Mouse (Mus musculus): ENCODE results near the gene Tenm4. TPM values are rescaled to one million over a fixed set of nuclear protein-coding genes. Genes with fewer than 3 reads are reported as not detected.
"Not testable (repeated sequence)": the region's sequence is repeated elsewhere in the genome, so short reads cannot be mapped to it uniquely, and the experiment has no call there.

Gene Tenm4
- polyA plus RNA-seq, 1 experiment from 2014 or later = 37.5 TPM

- Histone ChIP-seq H3K27me3 (ENCODE audit: control insufficient read depth, insufficient read depth, low read length) (no peaks in the 10 kb centered on the region; the same call in 1 of the 2 replicates), H3K4me2 (replicated peaks) (no peak overlapping the region), H3K9me3 (ENCODE audit: control insufficient read depth, low read length) (no peaks in the 10 kb centered on the region), H3K4me3 (replicated peaks; ENCODE audit: low read length) (no peak overlapping the region), H3K9ac (no peak overlapping the region), H3K27ac (no peak overlapping the region), H3K36me3 (replicated peaks; ENCODE audit: control insufficient read depth, insufficient read depth) (no peaks in the 10 kb centered on the region), H3K4me1 (replicated peaks; ENCODE audit: control insufficient read depth, insufficient read depth, low read length) (no peaks in the 10 kb centered on the region)
- ATAC-seq (ENCODE audit: low FRiP score) (peak; percentile 68; the same call in 1 of the 2 replicates), DNase-seq (ENCODE audit: low spot score) (no peak)
- WGBS = 35% methylated on average over 7 of the region's 7 CpGs
Observed at GRCm38 (mm10) chr7:96920447-96921095, 749.5 kb downstream of the Tenm4 start.

DNA sequence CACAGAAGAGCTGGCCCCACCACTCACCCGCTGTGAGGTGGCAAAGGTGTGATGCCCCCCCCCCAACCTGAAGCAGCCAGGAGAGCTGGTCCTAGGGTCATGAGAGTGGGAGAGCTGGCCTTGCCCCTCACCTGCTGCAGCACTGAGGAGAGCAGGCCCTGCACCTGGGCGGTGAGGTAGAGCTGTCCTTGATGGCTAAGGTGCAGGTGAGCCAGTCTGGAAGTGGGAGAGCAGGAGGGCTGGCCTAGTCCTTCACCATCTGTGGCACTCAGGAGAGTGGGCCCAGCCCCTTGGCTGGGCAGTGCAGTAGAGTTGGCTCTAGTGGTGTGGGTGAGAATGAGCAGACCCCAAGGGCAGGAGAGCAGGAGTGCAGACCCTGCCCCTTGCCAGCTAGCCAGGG, 751.9 kb downstream of the Tenm4 start:
- Histone ChIP-seq H3K4me2 (replicated peaks) (no peak overlapping the region), H3K27ac (no peak overlapping the region), H3K27me3 (ENCODE audit: control insufficient read depth, insufficient read depth, low read length) (no peaks in the 10 kb centered on the region; the same call in 1 of the 2 replicates), H3K4me1 (replicated peaks; ENCODE audit: control insufficient read depth, insufficient read depth, low read length) (no peaks in the 10 kb centered on the region), H3K36me3 (replicated peaks; ENCODE audit: control insufficient read depth, insufficient read depth) (no peaks in the 10 kb centered on the region), H3K9ac (no peak overlapping the region), H3K4me3 (replicated peaks; ENCODE audit: low read length) (no peak overlapping the region), H3K9me3 (ENCODE audit: control insufficient read depth, low read length) (no peaks in the 10 kb centered on the region)
- WGBS = 92% methylated on average over 2 of the region's 2 CpGs
- no peak for DNase-seq (ENCODE audit: low spot score)
- no peak; the same call in 1 of the 2 replicates for ATAC-seq (ENCODE audit: low FRiP score)

- no peak overlapping the region for H3K4me3 ChIP-seq (replicated peaks; ENCODE audit: low read length)
- H3K27me3 ChIP-seq (ENCODE audit: control insufficient read depth, insufficient read depth, low read length) = no peaks in the 10 kb centered on the region
- no peak overlapping the region for H3K27ac ChIP-seq
- H3K9me3 ChIP-seq (ENCODE audit: control insufficient read depth, low read length) = no peaks in the 10 kb centered on the region
- no peaks in the 10 kb centered on the region for H3K36me3 ChIP-seq (replicated peaks; ENCODE audit: control insufficient read depth, insufficient read depth)
- DNase-seq (ENCODE audit: low spot score) (no peak), ATAC-seq (ENCODE audit: low FRiP score) (no peak)
- WGBS = 69% methylated on average over 5 of the region's 5 CpGs
- no peak overlapping the region for H3K4me2 ChIP-seq (replicated peaks)
- no peaks in the 10 kb centered on the region for H3K4me1 ChIP-seq (replicated peaks; ENCODE audit: control insufficient read depth, insufficient read depth, low read length)
- H3K9ac ChIP-seq = no peak overlapping the region
Observed at GRCm38 (mm10) chr7:96943715-96944377, 772.8 kb downstream of the Tenm4 start.

- H3K9me3 ChIP-seq (ENCODE audit: control insufficient read depth, low read length); H3K4me1 ChIP-seq (replicated peaks; ENCODE audit: control insufficient read depth, insufficient read depth, low read length); H3K4me2 ChIP-seq (replicated peaks); H3K4me3 ChIP-seq (replicated peaks; ENCODE audit: low read length); ATAC-seq (ENCODE audit: low FRiP score); H3K36me3 ChIP-seq (replicated peaks; ENCODE audit: control insufficient read depth, insufficient read depth); H3K27ac ChIP-seq; H3K27me3 ChIP-seq (ENCODE audit: control insufficient read depth, insufficient read depth, low read length); DNase-seq (ENCODE audit: low spot score); H3K9ac ChIP-seq: not testable (repeated sequence)
- WGBS = 91% methylated on average over 8 of the region's 8 CpGs
Observed at GRCm38 (mm10) chr7:96946501-96946900, 775.5 kb downstream of the Tenm4 start.

- H3K9ac ChIP-seq = peak within 1 kb of the TSS; percentile 85
- H3K4me2 ChIP-seq (replicated peaks) = peak within 1 kb of the TSS; percentile 77
- no peaks in the 10 kb centered on the region for H3K36me3 ChIP-seq (replicated peaks; ENCODE audit: control insufficient read depth, insufficient read depth)
- peak within 1 kb of the TSS; percentile 90 for H3K27ac ChIP-seq
- H3K4me1 ChIP-seq (replicated peaks; ENCODE audit: control insufficient read depth, insufficient read depth, low read length) = peaks cover 6% of the 10 kb centered on the region; the same call in 1 of the 2 replicates
- ATAC-seq (ENCODE audit: low FRiP score) = peak; percentile 100
- under 1% methylated on average over 61 of the region's 62 CpGs for WGBS
- H3K27me3 ChIP-seq (ENCODE audit: control insufficient read depth, insufficient read depth, low read length) = no peaks in the 10 kb centered on the region
- H3K9me3 ChIP-seq (ENCODE audit: control insufficient read depth, low read length) = no peaks in the 10 kb centered on the region
- DNase-seq (ENCODE audit: low spot score) = peak; percentile 98
- peak within 1 kb of the TSS; percentile 97 for H3K4me3 ChIP-seq (replicated peaks; ENCODE audit: low read length)
Observed at GRCm38 (mm10) chr7:96951281-96952051, 780.4 kb downstream of the Tenm4 start, which contains the start of gene Nars2. Gene Nars2 (plus strand): TSS chr7:96951505.

DNA sequence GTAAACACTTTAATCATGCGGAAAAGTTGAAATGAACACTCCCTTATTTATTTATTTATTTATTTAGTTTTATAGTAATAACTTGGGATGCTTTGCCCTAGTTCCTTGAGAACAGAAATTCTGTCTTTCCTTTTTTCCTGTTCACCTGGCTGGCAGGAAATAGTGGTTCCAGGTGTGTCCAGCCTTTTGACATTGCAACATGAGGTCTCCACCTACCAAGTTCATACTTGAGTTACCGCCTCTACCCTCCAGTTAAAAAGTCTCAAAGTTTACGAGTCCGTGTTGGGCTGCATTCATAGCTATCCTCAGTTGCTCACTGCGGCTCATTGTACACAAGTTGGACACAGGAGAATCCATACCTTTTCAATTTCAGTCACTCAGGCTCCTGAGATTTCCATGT, 781.0 kb downstream of the Tenm4 start:
- no peaks in the 10 kb centered on the region for H3K27me3 ChIP-seq (ENCODE audit: control insufficient read depth, insufficient read depth, low read length)
- no peaks in the 10 kb centered on the region for H3K9me3 ChIP-seq (ENCODE audit: control insufficient read depth, low read length)
- ATAC-seq (ENCODE audit: low FRiP score) (no peak), DNase-seq (ENCODE audit: low spot score) (no peak)
- H3K27ac ChIP-seq = peak overlapping the region; percentile 90; the same call in 1 of the 2 replicates
- H3K4me2 ChIP-seq (replicated peaks) = peak overlapping the region; percentile 77
- 0 out of 2 replicates have a peak, but pooled peaks cover under 1% of the 10 kb centered on the region for H3K36me3 ChIP-seq (replicated peaks; ENCODE audit: control insufficient read depth, insufficient read depth)
- 35% methylated on average over 5 of the region's 5 CpGs for WGBS
- peak overlapping the region; percentile 85 for H3K9ac ChIP-seq
- H3K4me3 ChIP-seq (replicated peaks; ENCODE audit: low read length) = peak overlapping the region; percentile 97
- peaks cover 6% of the 10 kb centered on the region; the same call in 1 of the 2 replicates for H3K4me1 ChIP-seq (replicated peaks; ENCODE audit: control insufficient read depth, insufficient read depth, low read length)

DNA sequence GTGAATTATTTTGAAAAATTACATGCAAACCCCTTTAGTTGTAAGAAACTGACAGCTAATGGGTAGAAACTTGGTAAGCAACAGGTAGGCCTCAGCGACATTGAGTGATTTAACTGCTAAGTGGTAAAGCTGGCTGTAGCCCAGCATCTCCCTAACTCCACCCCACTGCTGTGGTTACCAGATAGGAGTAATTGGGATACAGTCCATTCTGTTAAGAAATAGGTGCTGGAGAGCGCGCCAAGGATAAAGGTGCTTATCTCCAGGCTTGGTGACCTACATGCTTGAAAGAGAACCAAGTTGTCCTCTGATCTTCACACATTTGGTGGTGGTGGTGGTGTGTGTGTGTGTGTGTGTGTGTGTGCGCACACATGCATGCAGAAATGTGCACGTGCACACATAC, 788.1 kb downstream of the Tenm4 start:
- Histone ChIP-seq H3K4me3 (replicated peaks; ENCODE audit: low read length) (no peak overlapping the region), H3K9ac (no peak overlapping the region), H3K4me1 (replicated peaks; ENCODE audit: control insufficient read depth, insufficient read depth, low read length) (no peaks in the 10 kb centered on the region), H3K27ac (no peak overlapping the region), H3K36me3 (replicated peaks; ENCODE audit: control insufficient read depth, insufficient read depth) (peaks cover 39% of the 10 kb centered on the region), H3K9me3 (ENCODE audit: control insufficient read depth, low read length) (no peaks in the 10 kb centered on the region), H3K4me2 (replicated peaks) (no peak overlapping the region), H3K27me3 (ENCODE audit: control insufficient read depth, insufficient read depth, low read length) (no peaks in the 10 kb centered on the region)
- ATAC-seq (ENCODE audit: low FRiP score) (no peak), DNase-seq (ENCODE audit: low spot score) (no peak)
- 97% methylated on average over 5 of the region's 5 CpGs for WGBS
